Mouse (Mus musculus): ENCODE data around the gene Mettl7a3.
A peak's percentile ranks its signal among the peaks of the same experiment; 100 is the strongest.
"Not testable (repeated sequence)": the region's sequence is repeated elsewhere in the genome, so short reads cannot be mapped to it uniquely, and the experiment has no call there.

Mettl7a3 gene

GRCm38 (mm10) chr15:100334629-100335028, at the start of gene Mettl7a3:
TSS of gene Mettl7a3 (plus strand) at chr15:100334929.
- DNase-seq (ENCODE audit: low read depth, low spot score), result no peak

GRCm38 (mm10) chr15:100288980-100289379, 45.7 kb upstream of the Mettl7a3 start:
- DNase-seq (ENCODE audit: low read depth, low spot score), result no peak

- peak; percentile 89 for DNase-seq (ENCODE audit: low read depth, low spot score)
Measured at GRCm38 (mm10) chr15:100290858-100291257, 43.9 kb upstream of the Mettl7a3 start.

- DNase-seq (ENCODE audit: low read depth, low spot score), result no peak
Measured at GRCm38 (mm10) chr15:100292326-100292725, 42.4 kb upstream of the Mettl7a3 start.

- DNase-seq (ENCODE audit: low read depth, low spot score), result no peak
Measured at GRCm38 (mm10) chr15:100297856-100298255, 36.9 kb upstream of the Mettl7a3 start.

- DNase-seq (ENCODE audit: low read depth, low spot score), result no peak
Measured at GRCm38 (mm10) chr15:100300499-100300898, 34.2 kb upstream of the Mettl7a3 start.

GRCm38 (mm10) chr15:100301556-100301955, 33.2 kb upstream of the Mettl7a3 start:
- peak; percentile 56 for DNase-seq (ENCODE audit: low read depth, low spot score)

GRCm38 (mm10) chr15:100303428-100304018, 31.2 kb upstream of the Mettl7a3 start:
- no peak for DNase-seq (ENCODE audit: low read depth, low spot score)

GRCm38 (mm10) chr15:100304019-100304991, 30.4 kb upstream of the Mettl7a3 start, which contains the start of gene Mettl7a1:
TSS of gene Mettl7a1 (plus strand) at chr15:100304140.
- peak; percentile 96 for DNase-seq (ENCODE audit: low read depth, low spot score)

- DNase-seq (ENCODE audit: low read depth, low spot score), result no peak
Measured at GRCm38 (mm10) chr15:100306201-100306600, 28.5 kb upstream of the Mettl7a3 start.

GRCm38 (mm10) chr15:100307438-100308096, 27.2 kb upstream of the Mettl7a3 start:
- DNase-seq (ENCODE audit: low read depth, low spot score), result peak; percentile 90

GRCm38 (mm10) chr15:100312346-100312745, 22.4 kb upstream of the Mettl7a3 start:
- no peak for DNase-seq (ENCODE audit: low read depth, low spot score)

GRCm38 (mm10) chr15:100314448-100315145, 20.1 kb upstream of the Mettl7a3 start:
- DNase-seq (ENCODE audit: low read depth, low spot score), result no peak

- DNase-seq (ENCODE audit: low read depth, low spot score), result not testable (repeated sequence)
Measured at GRCm38 (mm10) chr15:100318014-100318671, 16.6 kb upstream of the Mettl7a3 start.

GRCm38 (mm10) chr15:100319884-100320283, 14.8 kb upstream of the Mettl7a3 start:
- no peak for DNase-seq (ENCODE audit: low read depth, low spot score)

GRCm38 (mm10) chr15:100320295-100320905, 14.3 kb upstream of the Mettl7a3 start:
- no peak for DNase-seq (ENCODE audit: low read depth, low spot score)

GRCm38 (mm10) chr15:100321134-100321533, 13.6 kb upstream of the Mettl7a3 start:
- peak; percentile 85 for DNase-seq (ENCODE audit: low read depth, low spot score)

- peak; percentile 60 for DNase-seq (ENCODE audit: low read depth, low spot score)
Measured at GRCm38 (mm10) chr15:100324021-100324591, 10.6 kb upstream of the Mettl7a3 start.

GRCm38 (mm10) chr15:100325235-100325634, 9.5 kb upstream of the Mettl7a3 start:
- no peak for DNase-seq (ENCODE audit: low read depth, low spot score)

GRCm38 (mm10) chr15:100328089-100328488, 6.6 kb upstream of the Mettl7a3 start:
- not testable (repeated sequence) for DNase-seq (ENCODE audit: low read depth, low spot score)

Measured in brain, adult 2 months (tissue).